Mouse (Mus musculus) kidney, postnatal 36 days (tissue): ENCODE measurements around the gene Tmeff1.

Experiments used
- DNase-seq, 2 experiments: peaks; one replicate each; pipeline ENCODE4 v3.0.0; 2021 to 2022; ENCODE audit warnings: mixed read lengths in 2 of 2

The Tmeff1 gene

DNA sequence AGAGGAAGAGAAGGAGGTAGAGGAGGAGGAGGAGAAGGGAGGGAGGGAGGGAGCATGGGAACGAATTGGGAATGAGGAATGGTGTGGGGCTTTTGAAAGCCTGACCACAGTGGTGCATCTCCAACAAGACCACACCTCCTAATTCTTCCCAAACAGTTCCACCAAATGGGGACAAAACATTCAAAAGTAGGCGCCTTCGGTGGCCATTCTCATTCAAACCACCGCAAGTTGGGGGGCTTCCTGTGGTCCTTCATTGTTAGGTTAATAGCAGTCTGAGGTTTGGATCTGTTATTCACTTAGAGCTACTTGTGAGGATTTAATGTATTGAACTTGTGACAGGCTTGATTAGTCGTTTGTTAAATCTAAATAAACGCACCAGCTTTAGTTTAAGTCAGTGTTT lies 40.0 kb downstream of the Tmeff1 start:
- DNase-seq = no peak

DNA sequence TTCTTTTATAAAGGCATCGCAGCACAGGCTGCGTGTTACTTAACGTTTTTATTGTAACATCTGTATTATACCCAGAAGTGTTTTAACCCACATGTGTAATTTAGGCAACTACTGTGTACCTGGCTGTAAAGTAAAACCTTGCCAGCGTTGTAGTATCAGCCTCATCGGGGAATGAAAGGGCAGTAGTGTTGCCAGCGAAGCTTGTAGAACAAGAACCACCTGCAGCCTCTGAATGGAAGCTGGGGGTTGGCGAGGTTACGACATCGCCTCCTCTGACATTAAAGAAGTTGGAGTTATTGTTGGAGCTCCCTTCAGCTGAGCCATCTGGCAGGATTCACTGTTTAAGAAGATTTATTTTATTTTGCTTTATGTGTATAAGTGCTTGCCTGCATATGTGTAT lies 40.9 kb downstream of the Tmeff1 start:
- DNase-seq = no peak

DNA sequence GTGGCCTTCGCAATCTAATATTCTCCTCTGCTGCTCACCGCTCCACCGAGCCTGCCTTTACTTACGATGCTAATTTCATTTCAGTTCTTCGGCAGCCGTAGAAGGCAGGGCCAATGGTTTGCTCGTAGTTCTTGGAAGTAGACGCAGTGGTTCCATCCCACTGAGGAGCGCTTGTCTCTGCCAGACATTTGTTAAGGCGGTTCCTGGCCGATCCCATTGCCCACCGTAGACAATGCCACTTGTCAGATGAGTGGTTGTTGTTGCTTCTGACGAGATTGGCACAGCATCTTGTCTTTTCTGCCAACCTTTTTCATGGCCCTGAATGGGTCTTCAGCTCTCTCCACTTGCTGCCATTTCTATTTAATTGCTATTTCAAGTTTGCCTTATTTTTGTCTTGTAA lies 44.5 kb downstream of the Tmeff1 start:
- DNase-seq = no peak

DNA sequence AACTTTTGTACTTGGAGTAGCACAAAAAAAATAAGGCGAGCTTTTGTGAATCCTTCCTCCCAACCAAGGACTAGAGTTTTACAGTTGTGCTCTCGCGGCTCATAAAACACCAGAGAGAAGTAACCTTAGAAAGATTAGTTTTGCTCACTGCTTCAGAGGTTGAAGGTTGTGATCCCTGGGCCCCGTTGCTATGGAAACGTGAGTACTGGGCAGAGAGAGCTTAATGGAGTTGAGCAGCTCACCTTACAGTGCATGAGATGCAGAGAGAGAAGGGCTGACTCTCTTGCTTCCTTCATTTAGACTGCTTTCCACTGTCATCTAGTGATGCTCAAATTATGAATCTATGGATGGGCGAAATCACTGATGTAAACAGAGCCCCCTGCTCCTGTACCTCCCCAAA lies 48.6 kb downstream of the Tmeff1 start:
- DNase-seq = no peak

DNA sequence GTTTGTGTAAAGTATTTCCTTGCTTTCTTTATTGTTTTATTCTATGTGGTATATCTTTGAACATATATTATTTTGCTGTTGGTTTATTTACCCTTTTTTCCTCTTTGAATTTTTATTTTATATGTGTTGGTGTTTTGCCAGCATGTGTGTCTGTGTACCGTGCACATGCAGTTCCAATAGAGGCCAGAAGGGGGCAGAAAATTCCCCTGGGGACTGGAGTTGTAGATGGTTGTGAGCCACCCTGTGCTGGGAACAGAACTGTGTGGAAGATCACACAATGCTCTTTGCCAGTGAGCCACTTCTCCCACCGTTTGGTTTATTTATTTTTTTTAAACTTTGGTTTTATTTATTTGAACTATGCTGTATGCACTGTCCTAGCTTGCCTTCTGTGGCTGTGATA lies 49.1 kb downstream of the Tmeff1 start:
- DNase-seq = peak in 1 of 2 experiments; percentile 41

DNA sequence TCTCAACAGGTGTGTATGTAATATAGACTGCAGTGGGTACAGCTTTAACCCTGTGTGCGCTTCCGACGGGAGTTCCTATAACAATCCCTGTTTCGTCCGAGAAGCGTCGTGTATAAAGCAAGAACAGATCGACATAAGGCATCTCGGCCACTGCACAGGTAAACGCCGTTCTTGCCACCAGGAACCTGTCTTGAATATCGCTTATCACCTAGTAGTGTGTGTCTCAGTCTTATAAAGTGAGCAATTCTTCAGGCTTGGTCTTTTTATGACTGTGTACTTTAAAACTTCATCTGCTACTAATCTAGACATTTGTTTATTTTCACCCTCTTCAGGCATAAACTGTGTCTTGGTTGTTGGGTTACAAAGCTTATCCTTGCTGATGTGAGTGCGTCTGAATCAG lies 51.9 kb downstream of the Tmeff1 start:
- DNase-seq = no peak

DNA sequence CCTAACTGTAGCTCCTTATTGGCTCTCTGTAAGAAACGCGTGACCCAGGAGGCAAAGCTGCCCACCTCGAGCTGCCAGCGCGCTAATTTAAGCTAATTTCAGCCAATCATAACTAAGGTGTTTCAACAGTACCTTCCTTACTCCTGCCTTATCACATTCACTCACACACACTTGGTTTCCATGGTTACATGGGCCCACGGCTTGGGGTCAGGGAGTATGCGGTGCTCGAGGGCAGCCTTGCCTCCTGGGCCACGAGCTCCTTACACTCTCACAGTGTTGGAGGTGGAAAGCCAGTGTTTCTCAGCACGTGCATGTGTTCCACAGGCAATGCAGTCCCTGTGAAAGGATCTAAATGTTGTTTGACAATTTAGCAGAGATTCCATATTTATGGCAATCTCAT lies 53.2 kb downstream of the Tmeff1 start:
- no peak for DNase-seq

DNA sequence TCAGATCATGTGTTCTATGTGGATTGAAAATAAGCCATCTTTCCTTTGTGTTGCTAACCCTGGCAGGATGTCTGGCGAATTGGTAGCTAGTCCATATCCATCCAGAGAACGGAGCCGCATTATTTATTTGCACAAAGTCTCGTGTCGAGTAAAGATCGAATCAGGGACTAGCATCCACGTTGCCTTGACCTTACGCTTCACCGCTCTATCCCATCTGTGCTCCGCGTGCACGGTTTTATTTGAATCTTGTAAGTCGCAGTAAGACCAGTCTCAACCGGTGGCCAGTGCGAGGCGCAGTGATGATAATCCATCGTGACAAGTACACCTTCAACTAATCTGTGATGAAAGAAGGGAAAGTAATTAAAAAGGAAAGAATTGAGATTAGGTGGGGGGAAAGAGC lies 54.5 kb downstream of the Tmeff1 start:
- DNase-seq = no peak

DNA sequence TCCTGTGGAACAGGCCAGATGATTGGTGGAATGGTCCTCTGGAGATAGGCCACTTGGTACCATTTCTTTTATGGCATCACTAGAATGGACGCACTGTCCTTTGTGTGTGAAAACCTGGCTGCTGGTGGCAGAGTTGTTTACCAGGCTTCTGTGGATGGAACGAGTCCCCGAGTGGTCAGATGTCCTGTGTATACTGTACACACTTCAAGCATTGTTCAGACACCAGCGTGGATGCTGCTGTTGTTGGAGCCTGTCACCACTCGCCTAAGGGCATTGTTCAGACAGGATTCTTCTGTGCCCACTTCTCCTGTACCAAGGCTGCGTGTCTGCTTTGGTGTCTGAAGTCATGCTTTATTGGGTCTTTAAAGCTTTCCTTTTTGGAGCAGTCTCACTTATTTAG lies 58.8 kb downstream of the Tmeff1 start:
- DNase-seq = no peak

DNA sequence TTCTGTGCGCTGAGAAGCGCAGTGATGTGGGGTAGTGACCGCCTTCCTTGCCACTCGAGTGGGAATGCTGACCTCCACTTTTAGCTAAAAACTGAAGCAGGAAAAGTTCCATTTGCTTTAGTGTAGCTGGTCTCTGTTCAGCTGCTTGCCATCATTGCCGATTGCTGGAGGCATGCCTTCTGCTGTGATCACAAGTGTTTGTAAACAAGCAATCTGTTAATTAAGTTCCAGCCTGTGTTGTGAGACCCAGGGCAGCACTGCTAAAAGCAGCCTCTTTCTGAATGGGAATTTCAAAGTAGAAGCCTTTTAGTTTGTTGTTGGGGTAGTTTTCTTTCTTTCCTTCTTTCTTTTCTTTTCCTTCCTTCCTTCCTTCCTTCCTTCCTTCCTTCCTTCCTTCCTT lies 61.2 kb downstream of the Tmeff1 start:
- no peak for DNase-seq

DNA sequence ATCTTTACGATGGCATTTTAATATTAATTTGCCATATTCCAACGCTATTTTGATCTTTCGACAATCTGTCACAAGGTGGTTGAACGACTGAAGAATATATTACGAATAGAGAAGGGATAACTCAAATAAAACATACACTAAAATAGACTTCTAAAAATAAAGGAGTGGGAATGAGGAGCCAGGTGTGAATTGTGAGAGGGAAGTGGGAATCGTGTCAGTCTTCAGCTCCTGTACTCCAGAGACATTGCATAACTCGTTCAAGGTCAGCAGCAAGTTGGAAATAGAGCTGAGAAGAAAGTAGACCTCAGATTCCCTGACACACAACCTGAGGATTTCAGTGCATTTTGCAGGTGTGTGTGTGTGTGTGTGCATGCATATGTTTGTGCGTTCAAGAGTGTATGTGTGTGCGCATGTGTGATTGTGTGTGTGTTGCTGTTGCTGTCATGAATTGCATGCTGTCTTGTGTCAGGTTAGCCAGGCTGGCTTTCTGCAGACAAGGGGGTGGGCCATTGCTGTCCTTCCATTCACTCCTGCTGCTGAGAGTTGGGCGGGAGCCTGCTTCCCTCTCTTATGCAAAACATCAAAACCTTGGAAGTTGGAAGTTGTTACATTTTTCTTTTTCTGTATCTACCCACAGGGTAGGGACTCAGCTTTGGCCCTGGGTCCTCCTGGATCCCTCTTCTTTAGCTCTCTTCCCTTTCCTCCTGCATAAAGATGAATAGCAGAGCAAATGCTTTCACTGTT lies 65.8 kb downstream of the Tmeff1 start:
- DNase-seq = no peak

DNA sequence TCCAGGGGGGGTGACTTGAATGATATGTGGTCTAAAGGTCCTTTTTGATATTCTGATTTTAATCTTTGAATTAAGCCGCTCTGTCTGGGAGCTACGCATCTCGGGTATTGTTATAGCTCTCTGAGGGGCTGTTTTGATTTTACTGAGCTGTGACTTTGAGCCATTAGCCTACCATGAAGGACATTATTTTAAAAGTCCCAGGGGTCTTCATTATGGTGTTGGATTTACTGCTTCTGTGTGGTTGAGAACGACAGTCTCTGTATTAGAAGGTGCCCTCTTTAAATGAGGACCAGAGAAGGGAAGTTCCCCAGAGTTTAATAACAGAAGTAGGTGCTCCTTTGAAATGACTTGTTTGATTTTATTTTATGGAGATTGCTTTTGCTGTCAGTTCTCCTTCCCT lies 69.1 kb downstream of the Tmeff1 start:
- no peak for DNase-seq

DNA sequence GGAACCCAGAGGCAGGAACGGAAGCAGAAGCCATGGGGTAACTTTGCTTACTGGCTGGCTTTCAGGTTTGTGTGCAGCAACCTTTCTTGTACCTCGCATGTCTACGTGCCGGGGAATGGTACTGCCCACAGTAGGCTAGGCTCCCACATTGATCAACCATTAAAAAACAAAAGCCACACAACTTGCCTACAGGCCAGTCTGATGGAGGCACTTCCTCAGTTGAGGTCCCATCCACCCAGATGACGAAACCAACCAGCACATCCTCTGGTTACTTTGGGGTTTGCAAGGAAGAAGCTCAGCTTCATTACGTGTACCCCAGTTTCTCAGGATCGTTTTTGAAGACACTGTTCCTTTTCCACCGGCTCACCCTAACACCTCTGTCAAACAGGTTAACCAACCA lies 71.6 kb downstream of the Tmeff1 start:
- no peak for DNase-seq

DNA sequence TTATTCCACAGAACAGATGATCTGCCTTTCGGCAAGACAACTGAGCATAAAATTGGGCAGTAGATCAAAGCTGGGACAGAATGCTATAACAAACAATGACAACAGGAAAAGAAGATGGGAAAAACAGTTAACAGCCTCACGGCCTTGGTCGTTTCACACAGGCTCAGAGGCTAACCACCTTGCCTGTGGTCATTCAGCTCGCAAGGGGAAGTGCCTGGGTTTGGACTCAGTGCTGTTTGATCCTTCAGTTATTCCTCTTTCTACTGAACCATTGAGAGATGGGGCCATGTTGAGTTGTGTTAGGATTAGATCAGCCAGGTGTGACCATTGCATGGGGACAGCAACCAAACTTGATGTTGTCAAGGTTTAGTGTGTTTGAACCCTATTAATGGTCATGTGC lies 75.2 kb downstream of the Tmeff1 start:
- DNase-seq = no peak

DNA sequence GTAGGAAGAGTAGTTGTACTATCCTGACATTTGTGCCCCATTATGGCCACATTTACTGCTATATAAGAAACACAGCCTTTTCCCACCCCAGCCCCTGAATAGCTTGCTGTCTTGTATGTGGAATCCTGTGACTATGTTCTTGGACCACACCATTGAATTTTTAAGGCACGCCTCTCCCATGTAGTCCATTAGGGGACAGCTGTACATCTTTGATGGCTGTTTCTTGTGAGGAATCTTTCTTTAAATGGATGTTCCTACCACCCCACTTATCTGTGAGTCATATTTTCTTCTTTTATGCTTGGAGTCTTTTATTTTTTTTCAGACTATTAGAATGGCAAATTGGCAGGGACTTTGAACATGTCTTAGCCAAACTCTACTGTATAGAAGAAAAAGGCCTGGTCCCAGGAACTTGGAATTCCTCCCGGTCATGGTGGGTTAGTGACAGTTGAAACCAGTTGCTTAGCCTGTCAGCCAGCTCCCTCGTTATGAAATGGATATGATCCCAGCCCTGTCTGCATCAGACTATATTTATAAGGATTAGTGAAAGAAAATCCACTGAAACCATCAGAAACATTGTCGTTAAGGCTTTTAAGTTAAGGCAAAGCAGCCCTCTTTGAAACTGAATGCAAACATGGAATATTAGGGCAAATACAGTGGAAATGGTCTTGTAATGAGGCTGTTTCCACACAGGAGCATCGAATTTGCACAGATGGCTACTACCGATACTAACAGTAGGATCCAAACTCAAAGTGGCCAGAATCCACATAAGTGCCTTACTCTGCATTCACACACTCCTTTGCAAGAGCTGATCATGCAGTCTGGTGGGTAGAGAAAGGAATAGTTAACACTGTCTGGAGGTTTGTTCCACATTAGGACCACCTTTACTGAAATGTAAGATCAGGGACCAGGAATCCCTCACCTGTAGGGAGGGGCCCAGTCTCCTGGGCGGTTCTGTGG lies 75.9 kb downstream of the Tmeff1 start:
- no peak for DNase-seq

DNA sequence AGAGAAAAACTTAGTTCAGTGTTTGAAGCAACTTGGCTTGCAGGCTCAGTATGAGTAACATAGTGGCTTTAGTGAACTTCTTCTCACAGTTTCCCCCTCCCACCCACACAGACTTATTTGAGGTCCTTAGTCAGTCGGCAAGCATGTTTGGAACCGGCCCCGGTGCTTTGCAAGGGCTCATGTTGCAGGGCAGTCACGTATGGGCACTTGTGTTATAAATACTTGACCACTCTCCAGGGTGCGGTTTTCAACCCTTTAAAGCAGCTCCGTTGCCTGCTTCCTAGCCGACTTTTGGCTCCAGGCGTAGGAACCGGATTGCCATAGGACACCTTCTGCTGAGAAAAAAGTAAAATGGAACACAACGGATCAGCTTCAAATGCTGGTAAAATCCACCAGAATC lies 78.3 kb downstream of the Tmeff1 start, which contains the start of gene Cavin4:
Cavin4 (plus strand) TSS at position 244 of the 400 bp plus-strand sequence.
- no peak for DNase-seq

DNA sequence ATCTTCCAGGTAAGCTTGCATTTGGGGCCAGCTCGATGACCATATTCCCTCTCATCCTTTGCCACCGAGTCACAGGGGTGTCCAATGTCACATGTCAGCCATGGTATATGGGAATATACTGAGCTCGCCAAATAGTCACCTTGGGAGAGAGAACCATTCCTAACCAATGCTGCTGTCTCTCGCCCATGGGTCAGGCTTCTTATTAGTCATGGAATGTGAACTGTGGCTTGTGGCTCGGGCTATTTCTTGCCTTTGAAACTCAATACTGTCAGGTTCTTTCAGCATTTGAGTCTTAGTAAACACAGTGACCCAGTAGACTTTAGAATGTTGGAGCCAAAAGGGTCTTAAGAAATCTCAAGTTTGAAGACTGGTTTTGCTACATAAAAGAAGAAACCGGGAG lies 79.0 kb downstream of the Tmeff1 start:
- DNase-seq = no peak

DNA sequence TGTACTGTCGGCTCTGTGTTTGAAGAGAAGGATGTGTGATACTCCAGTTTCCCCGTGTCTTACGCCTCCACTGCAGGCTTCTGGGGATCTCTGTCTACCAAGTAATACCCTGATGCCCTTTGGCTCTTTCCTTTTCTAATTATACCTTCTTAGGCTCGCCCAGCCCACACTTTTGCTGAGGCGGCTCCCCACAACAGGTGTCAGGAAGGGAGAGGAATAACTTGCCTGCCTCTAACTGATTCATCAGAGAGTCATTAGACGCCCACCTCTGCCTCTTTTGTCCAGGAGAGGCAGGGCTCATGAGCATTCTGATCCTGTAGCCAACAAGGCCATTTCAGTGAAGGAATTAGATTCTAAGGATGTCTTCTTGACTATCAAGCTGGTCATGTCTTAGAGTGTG lies 82.3 kb downstream of the Tmeff1 start:
- no peak for DNase-seq

DNA sequence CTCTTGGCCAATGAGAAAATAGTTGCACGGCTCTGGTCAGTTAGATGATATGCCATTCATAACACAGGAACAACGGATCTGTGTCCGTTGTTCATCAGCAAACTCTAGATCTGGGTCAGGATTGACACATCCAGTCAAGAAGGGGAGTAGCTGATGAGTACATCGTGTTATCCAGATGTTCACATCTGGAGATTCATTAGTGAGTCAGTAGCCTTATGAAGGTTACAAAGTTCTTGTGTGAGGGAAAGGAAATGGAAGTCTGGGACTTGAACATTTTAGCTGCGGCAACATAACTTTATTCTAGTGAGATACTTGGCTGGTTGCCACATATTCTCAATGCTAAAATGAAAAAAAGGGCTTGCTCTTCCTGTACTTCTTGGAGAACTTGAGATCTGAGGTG lies 87.9 kb downstream of the Tmeff1 start:
- no peak for DNase-seq

DNA sequence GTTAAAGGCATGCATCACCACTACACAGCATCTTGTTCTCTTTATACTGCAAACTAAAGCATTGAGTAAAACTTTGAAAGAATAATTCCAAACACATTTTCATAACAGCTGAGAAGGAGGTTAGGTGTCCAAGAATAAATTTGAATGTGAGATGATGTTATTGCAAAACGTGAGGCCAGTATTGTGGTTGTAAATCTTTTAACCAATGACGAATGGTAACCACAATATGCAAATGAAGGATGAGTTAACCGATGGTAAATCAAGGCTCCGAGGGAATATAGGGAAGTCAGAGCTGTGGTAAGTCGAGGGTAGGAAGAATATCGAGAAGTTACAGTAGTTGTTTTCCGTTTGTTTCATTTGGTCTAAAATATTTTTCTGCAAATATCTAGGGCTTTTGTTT lies 89.4 kb downstream of the Tmeff1 start:
- no peak for DNase-seq

DNA sequence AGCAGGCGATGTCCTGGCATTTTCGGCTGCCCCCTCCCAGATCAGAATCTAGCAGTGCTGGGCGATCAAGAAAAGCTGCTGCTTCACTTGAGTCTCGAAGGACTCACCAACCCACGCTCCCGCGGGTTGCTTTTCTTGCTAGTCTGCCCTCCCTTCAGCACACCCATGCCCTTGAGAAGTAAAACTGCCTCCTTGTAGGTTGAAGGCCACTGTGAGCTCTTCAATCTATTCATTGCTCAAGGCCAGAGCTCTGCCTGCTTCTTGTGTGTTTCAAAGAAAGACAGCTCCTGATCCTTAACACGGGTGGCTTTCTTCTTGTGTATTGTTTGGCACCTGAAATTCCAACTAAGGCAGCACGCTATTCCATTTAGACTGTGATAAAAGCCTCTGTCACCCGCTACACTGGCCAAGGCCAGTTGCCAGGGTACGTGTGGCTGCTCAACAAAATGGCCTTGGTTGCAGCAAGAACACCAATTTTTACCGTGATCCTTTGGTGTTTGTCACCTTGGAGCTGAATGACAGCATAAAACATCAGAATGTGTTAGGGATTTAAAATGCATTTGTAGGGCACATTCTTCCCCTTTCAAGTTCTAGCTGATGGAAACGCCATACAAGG lies 91.7 kb downstream of the Tmeff1 start:
- no peak for DNase-seq

DNA sequence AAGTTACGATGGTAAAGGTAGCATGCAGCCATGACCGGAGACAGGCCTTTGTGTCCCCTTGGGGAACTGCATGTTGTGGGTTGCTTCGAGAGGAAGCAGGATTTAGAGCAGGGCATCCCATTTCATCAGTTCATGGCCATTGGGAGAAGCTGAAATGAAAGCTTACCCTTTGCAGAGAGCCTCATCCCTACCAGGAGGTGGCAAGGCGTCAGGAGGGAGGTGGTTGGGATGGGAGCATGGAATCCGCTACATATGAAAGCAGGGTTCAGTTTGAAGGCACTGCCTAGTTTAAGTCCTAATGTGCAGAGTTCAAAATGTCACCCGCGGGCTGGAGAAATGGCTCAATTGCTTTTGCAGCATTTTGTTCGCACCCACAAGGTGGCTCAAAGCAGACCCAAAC lies 92.3 kb downstream of the Tmeff1 start:
- no peak for DNase-seq

DNA sequence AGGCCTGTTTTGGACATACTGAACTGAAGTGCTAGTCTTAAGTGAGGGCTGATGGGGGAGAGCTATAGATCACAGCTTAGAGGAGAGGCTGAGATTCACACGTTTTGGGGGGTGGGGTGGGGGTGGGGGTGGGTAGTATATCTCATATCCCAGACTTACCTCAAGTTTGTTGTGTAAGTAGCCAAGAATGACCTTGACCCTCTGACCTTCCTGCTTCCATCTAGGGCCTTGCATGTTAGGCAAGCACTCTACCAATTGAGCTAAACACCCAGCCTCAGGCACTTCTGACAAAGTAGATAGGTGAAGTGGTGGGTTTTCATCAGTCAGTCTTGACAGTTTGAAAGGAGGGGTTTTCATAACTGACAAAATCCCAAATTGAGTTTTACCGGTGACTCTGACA lies 92.8 kb downstream of the Tmeff1 start:
- DNase-seq = no peak

DNA sequence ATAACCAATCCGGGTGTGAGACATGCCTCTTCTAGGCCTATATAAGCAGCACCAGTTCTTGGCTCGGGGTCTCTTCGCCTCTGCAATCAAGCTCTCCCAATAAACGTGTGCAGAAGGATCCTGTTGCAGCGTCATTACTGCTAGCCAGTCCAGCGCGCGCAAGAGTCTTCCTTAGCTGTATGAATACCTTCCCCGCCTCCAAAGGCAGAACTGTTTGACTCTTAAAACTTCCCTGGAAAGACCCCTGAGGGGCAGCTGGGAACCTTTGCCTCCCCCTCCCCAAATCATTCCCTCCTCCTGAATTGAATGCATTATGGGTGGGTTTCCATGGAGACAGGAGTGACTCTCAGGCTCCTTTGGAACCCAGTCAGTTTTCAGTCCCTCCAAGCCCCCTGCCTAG lies 93.8 kb downstream of the Tmeff1 start:
- no peak for DNase-seq
